Mouse (Mus musculus): Measurements from ENCODE around the gene 2310034G01Rik.

GRCm38 (mm10) chr19:46324918-46325317 is 25.2 kb downstream of the 2310034G01Rik start:
- TF ChIP-seq MAX (IDR thresholded peaks at IDR 0.05), result no peak
- TF ChIP-seq CTCF (IDR thresholded peaks at IDR 0.05; ENCODE audit: control insufficient read depth, insufficient read depth, insufficient read length), result no peak
- TF ChIP-seq USF1 (IDR thresholded peaks at IDR 0.05; ENCODE audit: low read depth), result no peak

Measured in C2C12 (cell line).